ENCODE assay signal across 9 mouse cellular contexts in the genomic region with DNA sequence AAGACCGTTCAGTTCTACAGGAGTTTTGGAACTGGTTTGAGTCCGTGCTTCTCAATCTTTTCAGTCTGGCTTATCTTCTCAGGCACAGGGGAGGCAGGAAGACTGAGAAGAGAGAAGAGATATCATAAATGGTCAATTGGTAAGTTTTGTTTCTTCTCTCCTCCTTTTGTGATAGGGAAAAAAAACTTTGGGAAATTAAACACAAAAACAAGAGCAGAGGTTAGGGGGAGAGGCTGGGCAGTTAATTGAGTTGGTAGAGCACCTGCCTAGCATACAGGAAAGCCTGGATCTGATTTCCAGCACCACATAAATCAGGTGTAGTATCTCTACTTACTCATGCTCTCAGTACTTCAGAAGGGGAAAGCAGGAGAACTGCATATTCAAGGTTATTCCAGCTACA. TPM values are rescaled to one million over a fixed set of nuclear protein-coding genes. Genes with fewer than 3 reads are reported as not detected.
DNase-seq lines count a peak whose midpoint lies in the region; ATAC-seq and TF ChIP-seq lines count a peak whose summit lies in the region.
"Had no signal": no experiment of that assay in that cellular context is flagged by ENCODE, and none has a peak within 500 bp of the region (broad histone marks: within the 10 kb centered on the region; RNA-seq: fewer than 3 reads in every experiment).

TSS of gene Sept6 (minus strand) at position 101 of the 400 bp plus-strand sequence.

- no peaks in the 10 kb centered on the region for H3K36me3 ChIP-seq in heart, embryonic 14.5 days (ENCODE audit: control insufficient read depth, insufficient read depth, low read length)
- H3K36me3 ChIP-seq in ES-Bruce4 (ENCODE audit: control insufficient read depth, insufficient read depth, low read length, poor library complexity, severe bottlenecking), result no peaks in the 10 kb centered on the region
- no peaks in the 10 kb centered on the region for H3K36me3 ChIP-seq in stomach, embryonic 16.5 days (ENCODE audit: control insufficient read depth, insufficient read depth, low read length)

- 68% methylated on average over 2 of the region's 2 CpGs for WGBS in heart, embryonic 14.5 days
- WGBS in stomach, embryonic 16.5 days, result 71% methylated on average over 2 of the region's 2 CpGs

- H3K4me1 ChIP-seq in heart, embryonic 14.5 days (ENCODE audit: control insufficient read depth in 2 of 2, insufficient read depth in 2 of 2, low read length in 2 of 2), result peaks cover 3% of the 10 kb centered on the region in 2 experiments; a peak in 2 of 4 replicates
- no peaks in the 10 kb centered on the region for H3K4me1 ChIP-seq in ES-Bruce4 (ENCODE audit: control insufficient read depth, insufficient read depth, low read length)
- H3K4me1 ChIP-seq in embryonic fibroblast, embryonic 13.5 days (ENCODE audit: control insufficient read depth, insufficient read depth, low read length), result no peaks in the 10 kb centered on the region
- H3K4me1 ChIP-seq in stomach, embryonic 16.5 days (ENCODE audit: control insufficient read depth, insufficient read depth, low read length), result no peaks in the 10 kb centered on the region

- no peak within 1 kb of the TSS for H3K4me3 ChIP-seq in heart, embryonic 14.5 days (ENCODE audit: control insufficient read depth in 1 of 2, insufficient read depth in 1 of 2, low read depth in 1 of 2, low read length in 2 of 2)
- no peak within 1 kb of the TSS for H3K4me3 ChIP-seq in ES-Bruce4 (ENCODE audit: low read depth, low read length)
- H3K4me3 ChIP-seq in embryonic fibroblast, embryonic 13.5 days (ENCODE audit: insufficient read depth, low read length), result no peak within 1 kb of the TSS
- H3K4me3 ChIP-seq in stomach, embryonic 16.5 days (replicated peaks; ENCODE audit: low read length), result no peak within 1 kb of the TSS

- no peak within 1 kb of the TSS for H3K4me2 ChIP-seq in heart, embryonic 14.5 days (ENCODE audit: low read length)
- no peak within 1 kb of the TSS for H3K4me2 ChIP-seq in stomach, embryonic 16.5 days (ENCODE audit: low read depth, low read length)

- no peak for TF ChIP-seq CTCF in ES-Bruce4 (IDR thresholded peaks at IDR 0.05; ENCODE audit: low read depth, low read length)
- TF ChIP-seq CTCF in embryonic fibroblast, embryonic 13.5 days (IDR thresholded peaks at IDR 0.05; ENCODE audit: borderline replicate concordance, insufficient read depth, low read length), result no peak

- H3K27me3 ChIP-seq in heart, embryonic 14.5 days (ENCODE audit: control insufficient read depth, insufficient read depth, low read length), result no peaks in the 10 kb centered on the region
- H3K27me3 ChIP-seq in ES-Bruce4 (ENCODE audit: control insufficient read depth, insufficient read depth, low read length, poor library complexity, severe bottlenecking), result no peaks in the 10 kb centered on the region
- H3K27me3 ChIP-seq in stomach, embryonic 16.5 days (ENCODE audit: control insufficient read depth, insufficient read depth, low read length), result no peaks in the 10 kb centered on the region; the same call in 1 of the 2 replicates

- no peak within 1 kb of the TSS for H3K27ac ChIP-seq in heart, embryonic 14.5 days (replicated peaks in 1 of 2; ENCODE audit: control insufficient read depth in 1 of 2, insufficient read depth in 1 of 2, low read depth in 2 of 2, low read length in 2 of 2)
- no peak within 1 kb of the TSS for H3K27ac ChIP-seq in ES-Bruce4 (ENCODE audit: insufficient read depth, low read length)
- H3K27ac ChIP-seq in embryonic fibroblast, embryonic 13.5 days (ENCODE audit: insufficient read depth, low read length), result no peak within 1 kb of the TSS
- H3K27ac ChIP-seq in stomach, embryonic 16.5 days (ENCODE audit: low read length), result no peak within 1 kb of the TSS
- H3K27ac ChIP-seq: liver, embryonic 14.5 days had no signal

- DNase-seq in heart, adult 8-10 months (ENCODE audit: low spot score), result no peak
- DNase-seq in left cerebral cortex, postnatal 10 days (ENCODE audit: extremely low spot score in 1 of 2, low spot score in 2 of 2), result no peak
- DNase-seq in embryo, embryonic 10.5 days (ENCODE audit: low spot score), result no peak
- DNase-seq in cerebellum, postnatal 14 days, result no peak

- intact Hi-C loops in left cerebral cortex, postnatal 10 days (cut with DNase I), result no loop called here

- H3K9ac ChIP-seq in heart, embryonic 14.5 days (ENCODE audit: low read length), result no peak within 1 kb of the TSS
- H3K9ac ChIP-seq in ES-Bruce4 (ENCODE audit: low read depth, poor library complexity, severe bottlenecking), result no peak within 1 kb of the TSS
- H3K9ac ChIP-seq in stomach, embryonic 16.5 days (ENCODE audit: low read length), result no peak within 1 kb of the TSS
- H3K9ac ChIP-seq: liver, embryonic 14.5 days had no signal

- TF ChIP-seq EP300 in ES-Bruce4 (IDR thresholded peaks at IDR 0.05; ENCODE audit: insufficient read depth, low read depth, low read length), result no peak

- no peak for ATAC-seq in heart, embryonic 14.5 days (ENCODE audit: insufficient number of reproducible peaks, insufficient read depth, low FRiP score, low read depth)
- no peak for ATAC-seq in stomach, embryonic 16.5 days (ENCODE audit: insufficient read depth, low FRiP score)

- TF ChIP-seq POLR2A in ES-Bruce4 (IDR thresholded peaks at IDR 0.05; ENCODE audit: insufficient read depth, low read length), result no peak
- TF ChIP-seq POLR2A in embryonic fibroblast, embryonic 13.5 days (IDR thresholded peaks at IDR 0.05; ENCODE audit: low read depth, low read length), result no peak

- no peaks in the 10 kb centered on the region for H3K9me3 ChIP-seq in heart, embryonic 14.5 days (ENCODE audit: control insufficient read depth, low read length)
- H3K9me3 ChIP-seq in ES-Bruce4 (replicated peaks; ENCODE audit: control insufficient read depth, insufficient read depth, low read length, poor library complexity, severe bottlenecking), result no peaks in the 10 kb centered on the region
- no peaks in the 10 kb centered on the region for H3K9me3 ChIP-seq in stomach, embryonic 16.5 days (replicated peaks; ENCODE audit: control insufficient read depth, low read length)

RNA-seq across cellular contexts. Expression of gene Sept6, which starts in this region (rescaled TPM):
- polyA plus RNA-seq in heart, embryonic 14.5 days (2014; fragmentation: Nextera tagmentation; extraction: Ambion mirVana), result 55.9 and 57.1 TPM in 2 replicates
- 1 to 10 TPM; 2.4 to 6.1 (median 3.7) TPM for total RNA-seq in heart, adult 8-10 months (2022)
- 18.5 and 20.4 TPM in 2 replicates for polyA plus RNA-seq in ES-Bruce4 (2011; ENCODE audit: insufficient read depth, insufficient read length, low read depth, missing spikeins)
- polyA plus RNA-seq in embryonic fibroblast, embryonic 13.5 days (2011; ENCODE audit: insufficient read length, low read depth, missing spikeins), result 18.8 and 29.6 TPM in 2 replicates
- total RNA-seq in left cerebral cortex, postnatal 10 days (2021), result 10 to 100 TPM; 90.7 to 91.8 TPM
- 15.0 and 15.6 TPM in 2 replicates for polyA plus RNA-seq in stomach, embryonic 16.5 days (2015; fragmentation: Nextera tagmentation; extraction: Ambion mirVana)

Comparison
In these comparisons a context has a peak if more than half of its experiments do, and no peak if none do; other contexts are left out.
1. RNA of gene Sept6 (total RNA-seq): 90.7 to 91.8 TPM in left cerebral cortex, postnatal 10 days; 2.4 to 6.1 TPM in heart, adult 8-10 months; every median in the first group is over 10 times any median in the second.